Mouse (Mus musculus): ENCODE measurements around the gene Ccdc51.

DNA sequence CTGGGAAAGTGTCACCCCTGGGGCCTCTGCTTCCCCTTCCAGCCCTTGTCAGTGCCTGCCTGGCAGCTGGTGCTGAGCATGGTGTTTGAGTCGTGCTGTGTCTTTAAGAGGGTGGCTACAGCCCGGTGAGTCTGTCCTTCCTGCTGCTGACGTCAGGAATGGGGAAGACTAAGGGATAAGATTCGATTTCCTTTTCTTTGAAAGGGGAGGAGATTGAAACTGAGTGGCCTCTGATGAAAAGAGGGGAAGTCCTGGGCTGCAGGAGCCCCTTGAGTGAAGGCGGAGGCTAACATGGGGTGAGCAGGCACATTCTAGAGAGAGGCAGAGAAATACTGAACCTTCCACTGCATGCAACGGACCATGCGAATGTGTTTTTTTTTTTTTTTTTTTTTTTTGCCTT lies 27.6 kb upstream of the Ccdc51 start:
- TF ChIP-seq EP300 (optimal IDR thresholded peaks at IDR 0.05) (no peak), CTCF (IDR thresholded peaks at IDR 0.05; ENCODE audit: low read depth) (no peak)
